In genomic region chr4:8005155-8005554, GRCm38 (mm10) we compare ENCODE assay signal across 10 mouse cellular contexts.
DNase-seq lines count a peak whose midpoint lies in the region; ATAC-seq and TF ChIP-seq lines count a peak whose summit lies in the region.
"Had no signal": no experiment of that assay in that cellular context is flagged by ENCODE, and none has a peak within 500 bp of the region (broad histone marks: within the 10 kb centered on the region; RNA-seq: fewer than 3 reads in every experiment).

No protein-coding gene starts in this region.

- DNase-seq in kidney, adult 8-10 months: peak; percentile 3 to 25
- DNase-seq in G1E (ENCODE audit: low spot score): no peak
- DNase-seq in cerebellum, postnatal 25 days: peak; percentile 8 to 41
- peak; percentile 61 to 73 for DNase-seq in left cerebral cortex, postnatal 14 days (ENCODE audit: low spot score in 2 of 2)
- no peak for DNase-seq in ovary, adult 18-20 months (ENCODE audit: low spot score)

- H3K4me2 ChIP-seq in kidney, embryonic 16.5 days (replicated peaks; ENCODE audit: low read depth, low read length): no peak overlapping the region
- H3K4me2 ChIP-seq in hindbrain, embryonic 12.5 days (replicated peaks): no peak overlapping the region
- no peak overlapping the region for H3K4me2 ChIP-seq in neural tube, embryonic 13.5 days
- H3K4me2 ChIP-seq: embryonic facial prominence, embryonic 15.5 days had no signal

- no peak overlapping the region for H3K9ac ChIP-seq in kidney, embryonic 16.5 days (replicated peaks; ENCODE audit: low read length)
- no peak overlapping the region for H3K9ac ChIP-seq in hindbrain, embryonic 12.5 days
- H3K9ac ChIP-seq in neural tube, embryonic 13.5 days: no peak overlapping the region
- H3K9ac ChIP-seq: embryonic facial prominence, embryonic 15.5 days had no signal

- no peak overlapping the region for H3K27ac ChIP-seq in kidney, embryonic 16.5 days (ENCODE audit: low read length)
- no peak overlapping the region for H3K27ac ChIP-seq in hindbrain, embryonic 12.5 days
- H3K27ac ChIP-seq in neural tube, embryonic 13.5 days (replicated peaks): no peak overlapping the region
- H3K27ac ChIP-seq: embryonic facial prominence, embryonic 15.5 days; macrophage had no signal

- 19% methylated on average over 1 of the region's 1 CpGs for WGBS in kidney, embryonic 16.5 days
- WGBS in hindbrain, embryonic 12.5 days: 17% methylated on average over 1 of the region's 1 CpGs
- 28% methylated on average over 1 of the region's 1 CpGs for WGBS in neural tube, embryonic 13.5 days

- no peaks in the 10 kb centered on the region for H3K36me3 ChIP-seq in kidney, embryonic 16.5 days (ENCODE audit: insufficient read depth, low read length)
- H3K36me3 ChIP-seq in G1E (replicated peaks): no peaks in the 10 kb centered on the region
- H3K36me3 ChIP-seq in hindbrain, embryonic 12.5 days: no peaks in the 10 kb centered on the region
- no peaks in the 10 kb centered on the region for H3K36me3 ChIP-seq in neural tube, embryonic 13.5 days
- H3K36me3 ChIP-seq: embryonic facial prominence, embryonic 15.5 days had no signal

- no peak for ATAC-seq in kidney, embryonic 16.5 days (ENCODE audit: low FRiP score, low TSS enrichment)
- ATAC-seq in G1E (ENCODE audit: extremely low read depth, insufficient number of reproducible peaks, low FRiP score, poor library complexity, severe bottlenecking): no peak
- ATAC-seq in hindbrain, embryonic 12.5 days (ENCODE audit: low FRiP score): peak; percentile 56; the same call in 1 of the 2 replicates
- ATAC-seq in neural tube, embryonic 13.5 days (ENCODE audit: low read depth): peak; percentile 63; the same call in 1 of the 2 replicates

- intact Hi-C loops in left cerebral cortex, postnatal 14 days (cut with DNase I): loop anchor here (10.0 kb wide), 1 partner anchor 150 kb away; no protein-coding TSS in a partner anchor

- TF ChIP-seq CTCF in G1E (IDR thresholded peaks at IDR 0.05; ENCODE audit: low read depth, low read length): 0 out of 2 replicates have a peak, but pooled peaks have one; percentile 16

- no peaks in the 10 kb centered on the region for H3K9me3 ChIP-seq in kidney, embryonic 16.5 days (ENCODE audit: low read length)
- no peaks in the 10 kb centered on the region for H3K9me3 ChIP-seq in G1E (replicated peaks)
- peaks cover 4% of the 10 kb centered on the region; the same call in 1 of the 2 replicates for H3K9me3 ChIP-seq in hindbrain, embryonic 12.5 days (replicated peaks)
- no peaks in the 10 kb centered on the region for H3K9me3 ChIP-seq in neural tube, embryonic 13.5 days
- H3K9me3 ChIP-seq: embryonic facial prominence, embryonic 15.5 days had no signal

- H3K27me3 ChIP-seq in kidney, embryonic 16.5 days (ENCODE audit: insufficient read depth, low read length): no peaks in the 10 kb centered on the region
- H3K27me3 ChIP-seq in G1E (ENCODE audit: insufficient read depth, low read length): no peaks in the 10 kb centered on the region
- H3K27me3 ChIP-seq in hindbrain, embryonic 12.5 days: no peaks in the 10 kb centered on the region
- no peaks in the 10 kb centered on the region for H3K27me3 ChIP-seq in neural tube, embryonic 13.5 days
- H3K27me3 ChIP-seq: embryonic facial prominence, embryonic 15.5 days had no signal

- no peaks in the 10 kb centered on the region for H3K4me1 ChIP-seq in kidney, embryonic 16.5 days (ENCODE audit: insufficient read depth, low read length)
- no peaks in the 10 kb centered on the region for H3K4me1 ChIP-seq in G1E (ENCODE audit: insufficient read depth, low read depth, low read length)
- no peaks in the 10 kb centered on the region for H3K4me1 ChIP-seq in hindbrain, embryonic 12.5 days
- H3K4me1 ChIP-seq in neural tube, embryonic 13.5 days (replicated peaks): no peaks in the 10 kb centered on the region
- H3K4me1 ChIP-seq: embryonic facial prominence, embryonic 15.5 days had no signal

- H3K4me3 ChIP-seq in kidney, embryonic 16.5 days (ENCODE audit: low read length): no peak overlapping the region
- no peak overlapping the region for H3K4me3 ChIP-seq in G1E (ENCODE audit: low read depth, low read length)
- H3K4me3 ChIP-seq in hindbrain, embryonic 12.5 days: no peak overlapping the region
- H3K4me3 ChIP-seq in neural tube, embryonic 13.5 days: no peak overlapping the region
- H3K4me3 ChIP-seq: embryonic facial prominence, embryonic 15.5 days had no signal

Comparison
In these comparisons a context has a peak if more than half of its experiments do, and no peak if none do; other contexts are left out.
1. DNase-seq: peak in kidney, adult 8-10 months (2 of 2), cerebellum, postnatal 25 days (2 of 2) and left cerebral cortex, postnatal 14 days (2 of 2); none in G1E (single experiment) and ovary, adult 18-20 months (single experiment).
2. ATAC-seq: peak in hindbrain, embryonic 12.5 days (single experiment) and neural tube, embryonic 13.5 days (single experiment); none in kidney, embryonic 16.5 days (single experiment) and G1E (single experiment).